Mouse (Mus musculus) heart, postnatal 25 days (tissue): ENCODE results near the gene Zfhx3. TPM values are rescaled to one million over a fixed set of nuclear protein-coding genes. Genes with fewer than 3 reads are reported as not detected.

ENCODE experiments used
- DNase-seq: peaks from one replicate; pipeline ENCODE4 v3.0.0; 2022; ENCODE audit warnings: low spot score
- intact Hi-C: fragments of 180-260 bp; cut with DNase I; formaldehyde crosslinking; loops from one replicate; pipeline ENCODE4 v1.15.1; 2025
- total RNA-seq, 2 experiments: library from RNA; stranded (reverse); gene quantifications; 2 replicates each; pipeline ENCODE4 v1.2.3; 2021

Zfhx3 gene
- total RNA-seq, 2 experiments from 2014 or later = 6.0 to 8.2 TPM

- intact Hi-C loops = loop anchor here (10.0 kb wide), 1 partner anchor 167 kb away; no protein-coding TSS in a partner anchor
- no peak for DNase-seq
Measured at GRCm38 (mm10) chr8:108882073-108882472, 939.6 kb downstream of the Zfhx3 start.

DNA sequence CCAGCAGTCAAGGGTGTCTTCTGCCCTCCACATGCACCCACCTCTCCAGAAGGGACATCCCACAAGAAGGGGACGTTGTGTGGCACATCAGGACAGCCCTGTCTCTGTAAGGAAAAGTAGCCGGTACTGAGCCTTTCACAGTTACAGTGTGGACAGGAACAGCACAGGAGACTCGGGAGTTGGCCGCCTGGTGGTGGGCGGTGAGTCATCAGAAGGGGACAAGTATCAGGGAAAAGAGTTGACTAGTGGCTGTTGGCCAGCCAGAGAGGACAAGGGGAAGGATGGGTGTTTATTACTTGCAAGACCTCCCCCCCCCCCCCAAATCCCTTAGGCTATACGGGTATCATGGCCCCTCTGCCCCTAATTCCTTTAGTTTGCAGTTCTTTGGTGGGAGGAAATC lies 940.9 kb downstream of the Zfhx3 start:
- DNase-seq = no peak
- intact Hi-C loops = loop anchor here (10.0 kb wide), 1 partner anchor 169 kb away; no protein-coding TSS in a partner anchor

- intact Hi-C loops = loop anchor here (10.0 kb wide), 1 partner anchor 170 kb away; no protein-coding TSS in a partner anchor
- DNase-seq = no peak
Measured at GRCm38 (mm10) chr8:108884947-108885346, 942.5 kb downstream of the Zfhx3 start.

GRCm38 (mm10) chr8:108885450-108885849 lies 943.0 kb downstream of the Zfhx3 start:
- intact Hi-C loops = loop anchor here (10.0 kb wide), 1 partner anchor 171 kb away; no protein-coding TSS in a partner anchor
- no peak for DNase-seq

- intact Hi-C loops = loop anchor here (1.0 to 10.0 kb wide), 2 partner anchors 25 to 171 kb away; no protein-coding TSS in a partner anchor
- DNase-seq = no peak
Measured at GRCm38 (mm10) chr8:108885861-108886260, 943.4 kb downstream of the Zfhx3 start.

DNA sequence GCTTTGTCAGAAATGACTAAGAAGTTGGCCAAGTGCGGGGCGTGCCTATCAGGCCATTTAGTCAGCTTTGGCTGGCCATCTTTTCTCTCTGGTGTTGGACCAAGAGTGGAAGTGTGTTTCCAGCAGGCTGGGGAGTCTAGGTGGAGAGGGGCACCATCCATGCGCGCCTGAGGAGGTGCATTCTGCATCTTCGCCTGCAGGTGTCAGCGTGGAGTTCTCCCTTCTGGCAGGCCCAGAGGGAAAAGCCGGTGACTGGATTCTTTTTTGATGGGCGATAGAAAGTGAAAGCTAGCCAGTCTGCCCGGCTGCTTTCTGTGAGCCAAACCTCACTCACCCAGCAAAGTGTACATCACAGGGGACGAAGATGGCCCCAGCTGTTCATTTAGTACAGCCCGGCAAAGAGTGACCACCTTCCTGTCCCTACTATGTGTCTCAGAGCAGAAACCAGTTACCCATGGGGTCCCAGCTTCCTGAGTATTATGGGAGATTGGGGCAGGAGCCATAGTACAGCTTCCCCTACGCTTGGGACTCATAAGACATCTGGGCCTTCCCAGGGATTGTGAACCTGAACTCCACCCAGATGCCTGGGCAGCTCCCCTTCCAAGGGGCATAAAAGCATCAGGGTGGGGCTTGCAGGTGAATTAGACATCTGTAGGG lies 944.3 kb downstream of the Zfhx3 start:
- peak; percentile 71 for DNase-seq
- intact Hi-C loops = loop anchor here (1.0 to 10.0 kb wide), 2 partner anchors 25 to 172 kb away; no protein-coding TSS in a partner anchor

DNA sequence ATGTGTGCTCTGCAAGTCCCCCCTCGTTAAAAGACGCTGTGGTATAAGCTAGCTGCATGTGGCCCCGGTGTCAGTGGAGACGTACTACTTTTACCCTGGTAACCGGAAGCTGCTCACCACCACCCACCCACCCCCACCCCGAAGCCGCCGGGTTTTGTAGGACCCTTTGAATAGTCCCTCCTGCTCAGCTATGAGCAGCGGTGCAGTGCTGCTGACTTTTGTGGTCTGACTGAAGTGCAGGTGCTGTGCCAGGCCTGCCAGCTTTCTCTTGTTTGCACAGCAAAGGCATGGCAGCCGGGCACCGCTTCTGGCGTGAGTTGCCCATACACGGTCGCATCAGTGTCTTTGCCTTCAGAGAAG lies 944.8 kb downstream of the Zfhx3 start:
- no peak for DNase-seq
- intact Hi-C loops = loop anchor here (10.0 kb wide), 1 partner anchor 172 kb away; no protein-coding TSS in a partner anchor

DNA sequence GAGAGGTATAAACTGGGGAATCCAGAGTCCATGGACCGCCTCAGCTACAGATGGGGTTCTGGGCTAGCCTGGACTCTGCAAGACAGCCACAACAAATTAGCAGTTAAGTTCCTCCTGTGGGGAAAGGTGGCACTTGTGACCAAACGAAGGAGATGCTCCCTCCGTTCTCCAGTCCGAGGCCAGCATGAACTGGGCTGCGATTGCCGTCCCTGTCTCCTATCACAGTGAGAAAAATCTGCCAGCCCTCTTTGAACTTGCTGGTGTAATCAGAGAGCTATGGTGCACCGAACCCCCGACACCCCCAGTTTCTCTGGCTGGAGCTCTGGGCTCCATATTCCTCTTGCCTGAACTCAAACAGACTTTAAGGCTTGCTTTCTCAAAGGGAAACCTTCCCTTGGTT lies 945.4 kb downstream of the Zfhx3 start:
- no peak for DNase-seq
- intact Hi-C loops = loop anchor here (10.0 kb wide), 1 partner anchor 173 kb away; no protein-coding TSS in a partner anchor

GRCm38 (mm10) chr8:108888924-108889323 lies 946.5 kb downstream of the Zfhx3 start:
- intact Hi-C loops = loop anchor here (10.0 kb wide), 1 partner anchor 174 kb away; no protein-coding TSS in a partner anchor
- no peak for DNase-seq

- intact Hi-C loops = loop anchor here (10.0 kb wide), 1 partner anchor 175 kb away; no protein-coding TSS in a partner anchor
- DNase-seq = no peak
Measured at GRCm38 (mm10) chr8:108889406-108889805, 947.0 kb downstream of the Zfhx3 start.

DNA sequence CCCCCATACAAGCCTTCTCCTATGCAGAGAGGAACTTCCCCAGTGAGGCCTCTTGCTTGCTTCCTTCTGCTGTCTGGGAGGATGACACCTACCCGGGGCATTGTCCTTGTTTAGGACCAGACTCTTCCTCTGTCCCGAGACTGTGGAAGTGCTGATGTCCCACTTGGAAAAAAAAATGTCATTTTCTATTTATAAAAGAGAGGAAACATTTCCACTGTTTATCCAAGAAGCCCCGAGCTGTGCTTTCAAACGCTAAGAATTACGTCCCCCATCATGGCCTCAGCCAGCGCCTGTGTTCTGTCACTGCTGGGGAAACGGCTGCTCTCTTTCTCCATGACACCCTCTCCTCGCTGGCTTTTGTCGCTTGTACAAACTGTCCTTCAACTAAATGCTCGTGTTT lies 951.8 kb downstream of the Zfhx3 start:
- intact Hi-C loops = no loop called here
- no peak for DNase-seq

GRCm38 (mm10) chr8:108896468-108897346 lies 954.3 kb downstream of the Zfhx3 start:
- intact Hi-C loops = no loop called here
- peak; percentile 69 for DNase-seq

DNA sequence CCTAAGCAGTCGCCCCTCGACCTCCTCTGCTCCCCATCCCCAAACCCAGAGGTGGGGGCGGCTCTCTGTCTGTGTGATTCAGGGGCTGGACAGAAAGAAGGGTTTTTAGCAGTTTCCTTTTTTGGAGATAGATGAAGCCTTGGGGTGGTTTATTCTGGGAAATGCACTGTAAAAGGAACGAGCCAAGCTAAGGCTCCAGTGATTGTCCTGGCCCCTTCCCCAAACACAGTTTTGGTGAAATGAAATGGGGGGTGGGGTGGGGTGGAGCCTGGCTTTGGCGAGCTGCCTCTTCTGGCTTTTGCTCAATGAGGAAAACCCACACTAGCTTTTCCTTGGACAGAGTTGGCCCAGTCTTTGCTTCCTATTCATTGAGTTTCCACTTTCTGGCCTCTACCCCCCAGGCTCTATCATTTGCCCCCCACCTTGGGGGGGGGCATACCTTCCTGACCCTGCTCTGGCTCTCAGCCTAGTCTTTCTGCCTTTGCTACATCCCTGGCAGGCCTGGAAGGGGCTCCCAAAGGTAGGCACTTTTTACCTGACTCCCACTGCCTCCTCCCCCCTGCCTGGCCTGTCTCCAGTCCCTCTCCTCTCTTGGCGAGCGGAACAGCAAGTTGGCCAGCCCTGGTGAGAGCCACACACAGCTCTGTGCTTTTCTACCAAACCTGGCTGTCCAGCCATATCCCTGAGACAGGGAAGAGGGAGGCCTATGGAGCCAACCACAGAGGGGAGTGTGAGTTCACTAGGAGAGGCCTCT lies 955.1 kb downstream of the Zfhx3 start:
- intact Hi-C loops = no loop called here

GRCm38 (mm10) chr8:108899251-108899771 lies 956.9 kb downstream of the Zfhx3 start:
- intact Hi-C loops = no loop called here
- no peak for DNase-seq

More for the DNA sequence above, 955.1 kb downstream of the Zfhx3 start:
- no peak for DNase-seq

DNA sequence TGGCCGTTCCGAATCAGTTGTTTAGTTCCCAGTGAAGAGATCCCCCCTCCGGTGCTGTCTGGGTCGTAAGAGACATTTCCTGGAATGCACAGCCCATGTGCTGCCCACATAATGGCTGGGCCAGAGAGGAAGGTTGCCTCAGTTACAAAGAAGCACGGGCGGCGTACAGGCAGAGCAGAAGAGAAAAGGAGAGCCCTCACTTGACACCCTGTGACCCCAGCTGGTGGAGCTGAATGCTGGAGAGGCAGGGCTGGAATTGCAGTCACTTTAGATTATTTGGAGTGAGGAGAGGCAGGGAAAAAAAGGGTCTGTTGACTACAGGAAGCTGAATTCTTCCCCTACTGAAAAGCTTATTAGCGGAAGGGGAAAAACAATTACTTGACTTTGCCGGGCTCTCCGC lies 958.1 kb downstream of the Zfhx3 start:
- no peak for DNase-seq
- intact Hi-C loops = no loop called here

DNA sequence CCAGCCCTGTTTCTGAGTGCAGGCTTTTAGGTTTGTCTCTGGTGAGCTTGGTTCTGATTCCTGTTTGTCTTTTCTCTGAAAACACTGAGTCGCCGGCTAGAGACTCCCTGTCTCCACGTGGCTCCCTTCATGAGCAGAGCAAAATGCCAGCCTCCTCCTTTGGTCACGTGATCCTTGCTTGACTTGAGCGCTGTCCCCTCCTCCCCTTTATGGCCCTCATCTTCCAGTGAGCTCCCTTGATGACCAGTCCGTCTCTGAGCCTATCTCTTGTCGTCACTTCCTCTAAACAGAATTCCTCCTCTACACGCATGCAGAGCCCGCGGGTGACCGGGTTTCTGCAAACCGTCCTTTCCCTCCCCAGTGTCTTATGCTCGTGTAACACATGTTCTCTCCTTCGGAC lies 958.8 kb downstream of the Zfhx3 start:
- intact Hi-C loops = no loop called here

DNA sequence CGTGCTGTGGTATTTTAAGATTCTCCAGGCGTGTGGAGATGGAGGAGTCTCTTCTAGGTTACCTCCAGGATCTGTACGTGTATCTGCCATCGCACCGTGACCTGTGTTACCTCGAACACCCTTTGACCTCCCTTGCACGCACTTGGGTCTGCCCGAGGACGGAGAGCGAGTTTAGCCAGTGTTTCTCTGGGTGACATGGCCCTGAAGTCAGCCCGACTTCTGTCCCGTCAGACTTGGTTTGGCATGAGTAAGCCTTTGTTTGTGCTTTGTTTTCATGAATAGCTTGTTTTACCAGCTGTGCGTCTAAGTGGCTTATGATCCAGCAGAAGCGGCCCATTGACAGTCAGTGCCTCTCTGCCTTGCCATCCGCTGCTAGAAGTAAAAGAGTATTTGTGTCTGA lies 961.1 kb downstream of the Zfhx3 start:
- intact Hi-C loops = no loop called here

More for the DNA sequence above, 958.8 kb downstream of the Zfhx3 start:
- no peak for DNase-seq

GRCm38 (mm10) chr8:108904288-108904971 lies 962.0 kb downstream of the Zfhx3 start:
- intact Hi-C loops = no loop called here
- DNase-seq = no peak

More for the DNA sequence above, 961.1 kb downstream of the Zfhx3 start:
- DNase-seq = no peak

GRCm38 (mm10) chr8:108908066-108908465 lies 965.6 kb downstream of the Zfhx3 start:
- intact Hi-C loops = no loop called here
- no peak for DNase-seq
